Mouse (Mus musculus) thymus, adult 2 months (tissue): ENCODE data around the gene Hdac6.

Experiments used
- CTCF ChIP-seq: fragments of 200-500 bp; IDR thresholded peaks from 2 replicates; pipeline ENCODE4 v1.5.1; 2012; ENCODE audit warnings: mild to moderate bottlenecking, control low read depth, low read length, moderate library complexity, borderline replicate concordance; ENCODE audit not compliant: control insufficient read depth, poor library complexity, insufficient read depth; ENCODE audit errors: extremely low read depth
- POLR2A ChIP-seq: fragments of 200-500 bp; IDR thresholded peaks from 2 replicates; pipeline ENCODE4 v1.6.1; 2012; ENCODE audit warnings: mild to moderate bottlenecking, low read length, control low read depth, moderate library complexity; ENCODE audit not compliant: control insufficient read depth, poor library complexity, insufficient read depth; ENCODE audit errors: extremely low read depth

DNA sequence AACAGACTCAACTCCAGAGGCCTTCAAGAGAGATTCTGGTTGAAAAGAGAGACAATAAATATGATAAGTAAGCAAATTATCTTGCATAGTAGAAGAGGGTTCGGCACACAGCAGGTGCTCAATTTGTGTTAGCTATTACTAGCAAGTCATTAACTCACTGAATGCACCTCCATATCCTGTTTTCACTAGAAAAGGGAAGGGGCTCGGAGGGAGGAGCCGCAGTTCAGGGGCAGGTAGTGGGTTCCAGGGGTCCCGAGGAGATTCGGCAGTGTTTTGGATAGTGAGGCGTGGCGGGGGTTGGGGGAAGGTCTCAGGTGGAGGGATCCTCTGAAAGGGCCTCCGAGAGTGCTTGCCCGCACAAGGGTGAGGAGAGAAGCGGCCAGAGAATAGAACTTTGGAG lies 20.6 kb downstream of the Hdac6 start:
- TF ChIP-seq CTCF (no peak), POLR2A (no peak)
